Mouse (Mus musculus): ENCODE measurements around the gene Fam43a.

Gene Fam43a

GRCm38 (mm10) chr16:30599491-30600268, at the start of gene Fam43a:
Gene Fam43a (plus strand): TSS chr16:30599723.
- CTCF ChIA-PET: interaction anchor here (0.7 to 0.8 kb wide), 3 partner anchors 79 to 453 kb away, joined by 4 to 5 read pairs (median 4); no protein-coding TSS in a partner anchor

- CTCF ChIA-PET: interaction anchor here (0.6 to 1.4 kb wide), 2 partner anchors 24 to 1008 kb away, joined by 3 to 7 read pairs; no protein-coding TSS in a partner anchor
Measured at GRCm38 (mm10) chr16:30549966-30550747, 49.4 kb upstream of the Fam43a start.

DNA sequence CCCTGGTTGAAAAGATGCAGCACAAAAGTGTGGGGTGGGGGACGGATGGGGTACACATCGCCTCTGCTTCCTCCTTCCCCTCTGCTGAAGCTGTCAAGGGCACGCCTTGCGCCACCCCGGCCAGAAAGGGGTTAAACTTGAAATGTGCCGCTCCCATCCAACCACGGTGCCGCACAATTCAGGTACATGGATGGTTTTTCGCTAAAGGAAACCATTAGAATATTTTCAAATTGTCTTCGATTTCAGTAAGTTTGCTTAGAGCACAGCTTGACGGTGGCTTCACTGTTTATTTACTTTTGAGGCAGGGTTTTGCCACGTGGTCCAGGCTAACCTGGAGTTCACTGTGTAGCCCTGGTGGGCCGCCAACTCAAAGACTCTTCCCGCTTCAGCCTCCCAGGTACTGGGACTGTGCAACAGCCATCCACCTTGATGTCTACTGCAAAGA, 48.8 kb upstream of the Fam43a start, which contains the start of gene Tmem44:
Gene Tmem44, minus strand, starts transcription at position 95 of the 445 bp plus-strand sequence.
- CTCF ChIA-PET: interaction anchor here (1.4 kb wide), 1 partner anchor 23 kb away, joined by 3 read pairs; no protein-coding TSS in a partner anchor

GRCm38 (mm10) chr16:30552621-30553338, 46.7 kb upstream of the Fam43a start:
- CTCF ChIA-PET: interaction anchor here (0.6 kb wide), 1 partner anchor 13 kb away, joined by 8 read pairs; no protein-coding TSS in a partner anchor

DNA sequence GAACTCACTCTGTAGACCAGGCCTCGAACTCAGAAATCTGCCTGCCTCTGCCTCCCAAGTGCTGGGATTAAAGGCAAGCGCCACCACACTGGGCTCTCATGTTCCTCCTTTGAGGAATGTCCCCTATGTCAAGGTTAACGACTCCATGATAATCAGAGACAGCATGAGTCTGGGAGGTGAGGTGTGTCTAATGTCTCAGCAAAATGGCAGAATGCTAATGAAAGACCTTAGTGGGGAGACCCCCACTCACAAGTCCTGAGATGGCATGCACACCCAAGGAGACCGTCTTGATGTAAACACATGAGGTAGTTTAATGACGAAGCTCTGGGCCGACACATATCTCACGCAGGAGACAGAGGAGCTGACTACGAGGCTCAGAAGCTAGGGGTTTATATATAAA, 45.4 kb upstream of the Fam43a start:
- CTCF ChIA-PET: no interaction called here

DNA sequence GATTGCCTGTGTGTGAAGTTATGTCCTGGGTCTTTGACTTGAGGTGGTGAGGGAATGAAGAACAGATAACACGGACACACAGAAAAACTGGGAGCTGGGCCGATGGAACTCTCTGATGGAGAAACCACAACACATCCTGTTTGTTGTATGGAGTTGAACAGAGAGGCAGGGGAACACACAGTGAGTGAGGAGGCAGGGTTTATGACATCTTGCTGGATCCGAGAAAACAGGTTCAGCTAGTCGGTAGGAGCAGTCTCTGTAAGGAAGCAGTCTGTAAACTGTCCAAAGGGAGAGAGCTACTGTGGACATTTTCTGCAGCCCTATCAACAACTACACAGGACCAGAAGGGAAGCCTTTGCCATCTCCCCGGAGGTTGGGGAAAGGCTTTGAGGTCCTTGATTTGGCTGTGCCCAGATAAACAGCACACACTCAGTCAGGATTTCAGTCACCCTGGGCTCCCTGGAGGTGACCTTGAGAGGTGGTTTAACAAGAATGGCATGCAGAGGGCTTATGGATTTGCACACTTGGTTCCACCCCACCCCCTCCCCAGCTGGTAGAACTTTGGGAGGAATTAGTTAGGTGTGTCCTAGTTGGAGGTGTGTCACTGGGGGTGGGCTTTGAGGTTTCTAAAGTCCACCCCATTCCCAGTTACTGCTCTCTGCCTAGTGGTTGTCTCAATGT, 40.1 kb upstream of the Fam43a start:
- CTCF ChIA-PET: no interaction called here

DNA sequence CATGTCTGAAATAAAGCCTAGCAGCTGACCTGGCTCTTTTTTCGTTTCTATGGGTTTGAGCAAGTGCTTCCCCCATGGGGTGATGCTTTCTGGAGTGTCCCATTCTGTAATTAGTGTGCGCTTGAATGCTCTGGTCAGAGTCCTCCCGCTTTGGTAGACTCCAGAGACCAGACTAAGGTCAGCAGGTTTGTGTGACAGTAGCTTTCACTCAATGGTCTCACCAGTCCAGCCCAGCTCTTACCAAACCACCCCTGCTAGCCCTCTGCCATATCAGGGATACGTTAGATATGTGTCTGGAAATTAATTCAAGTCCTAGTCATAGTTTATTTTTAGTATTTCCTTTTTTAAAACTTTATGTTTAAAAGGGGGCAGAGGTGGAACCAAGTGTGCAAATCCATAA, 38.9 kb upstream of the Fam43a start:
- CTCF ChIA-PET: no interaction called here

- CTCF ChIA-PET: no interaction called here
Measured at GRCm38 (mm10) chr16:30565631-30566030, 33.9 kb upstream of the Fam43a start.

DNA sequence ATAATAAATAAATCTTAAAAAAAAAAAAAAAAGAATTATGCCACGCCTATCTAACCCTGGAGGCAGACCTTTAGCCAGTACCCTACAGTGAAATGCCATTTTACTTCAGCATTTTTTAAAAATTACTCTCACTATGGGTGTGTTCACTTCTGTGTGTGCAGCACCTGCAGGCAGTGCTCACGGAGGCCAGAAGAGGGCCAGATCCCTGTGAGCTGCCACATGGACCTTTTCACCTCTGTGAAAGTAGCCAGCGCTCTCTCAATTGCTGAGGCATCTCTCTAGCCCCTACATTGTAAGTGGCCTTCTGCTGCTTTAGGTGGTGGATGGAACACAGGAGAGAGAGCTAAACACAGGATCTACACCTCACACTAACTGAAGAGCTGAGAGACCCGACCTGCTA, 29.4 kb upstream of the Fam43a start:
- CTCF ChIA-PET: interaction anchor here (0.6 kb wide), 1 partner anchor 367 kb away, joined by 8 read pairs; no protein-coding TSS in a partner anchor

GRCm38 (mm10) chr16:30571378-30571777, 28.1 kb upstream of the Fam43a start:
- CTCF ChIA-PET: interaction anchor here (0.6 kb wide), 1 partner anchor 567 kb away, joined by 3 read pairs; no protein-coding TSS in a partner anchor

DNA sequence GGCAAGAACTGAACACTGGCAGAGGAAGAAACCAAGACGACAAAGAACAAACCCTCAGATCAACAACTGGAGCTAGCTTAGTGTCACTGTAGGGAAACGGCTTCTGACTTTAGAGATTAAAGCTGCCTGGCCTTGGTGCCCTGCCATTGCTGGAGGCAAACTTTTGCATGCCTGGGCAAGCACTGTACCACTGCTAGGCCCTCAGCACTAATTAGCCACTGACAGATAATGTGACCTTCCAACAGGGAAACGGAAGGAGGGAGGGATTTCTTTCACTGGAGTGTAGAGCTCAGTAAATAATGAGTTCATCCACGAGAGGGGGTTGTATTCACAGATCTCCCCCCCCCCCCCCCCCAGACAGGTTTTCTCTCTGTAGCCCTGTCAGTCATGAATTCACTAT, 27.3 kb upstream of the Fam43a start:
- CTCF ChIA-PET: interaction anchor here (0.6 kb wide), 2 partner anchors 13 to 105 kb away, joined by 3 to 5 read pairs; no protein-coding TSS in a partner anchor

DNA sequence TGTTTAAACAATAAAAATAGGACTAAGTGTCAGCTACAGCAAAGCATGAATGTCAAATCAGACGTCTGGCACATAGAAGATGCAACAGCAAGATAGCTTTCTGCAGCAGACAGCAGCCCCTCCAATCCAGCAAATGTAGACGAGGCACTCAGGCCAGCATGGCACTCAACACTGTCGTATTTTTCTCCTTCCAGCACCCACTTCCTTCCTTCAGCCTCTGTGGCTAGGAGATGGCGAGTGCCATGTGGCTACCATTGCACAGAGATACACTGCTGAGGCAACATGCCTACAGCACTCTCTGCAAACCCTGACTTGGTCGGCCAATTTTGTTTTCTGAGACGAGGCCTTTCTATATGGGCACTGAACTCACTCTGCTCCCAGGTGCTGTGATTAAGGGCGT, 23.7 kb upstream of the Fam43a start:
- CTCF ChIA-PET: interaction anchor here (0.6 kb wide), 1 partner anchor 262 kb away, joined by 16 read pairs; no protein-coding TSS in a partner anchor

- CTCF ChIA-PET: no interaction called here
Measured at GRCm38 (mm10) chr16:30576392-30576791, 23.1 kb upstream of the Fam43a start.

- CTCF ChIA-PET: interaction anchor here (0.7 kb wide), 1 partner anchor 99 kb away, joined by 3 read pairs; no protein-coding TSS in a partner anchor
Measured at GRCm38 (mm10) chr16:30580765-30581164, 18.8 kb upstream of the Fam43a start.

DNA sequence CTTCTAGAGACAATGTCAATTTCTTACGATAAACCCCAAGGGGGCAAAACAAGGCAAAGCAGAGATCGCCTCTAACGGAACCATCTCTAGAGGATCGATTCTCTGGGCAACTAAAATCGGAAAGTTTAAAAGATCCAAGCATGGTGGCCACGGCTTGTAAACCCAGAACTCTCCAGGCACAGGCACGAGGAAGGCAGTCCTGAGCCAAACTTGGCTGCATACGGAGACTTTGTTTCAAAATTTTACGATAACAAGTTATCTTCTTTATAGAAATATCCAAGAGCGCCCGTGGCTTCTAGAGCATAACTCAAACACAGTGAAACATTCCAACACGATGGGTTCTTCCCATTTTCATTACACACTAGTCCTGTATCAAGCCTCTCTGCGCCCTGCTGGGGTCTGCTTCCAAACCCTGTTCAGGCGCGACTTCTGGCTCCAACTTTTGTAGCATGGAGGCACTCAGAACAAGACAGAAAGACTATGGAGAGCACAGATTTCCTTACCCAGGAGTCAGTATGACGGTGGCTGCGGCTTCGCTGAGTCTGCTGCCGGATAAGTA, 12.5 kb upstream of the Fam43a start:
- CTCF ChIA-PET: no interaction called here

DNA sequence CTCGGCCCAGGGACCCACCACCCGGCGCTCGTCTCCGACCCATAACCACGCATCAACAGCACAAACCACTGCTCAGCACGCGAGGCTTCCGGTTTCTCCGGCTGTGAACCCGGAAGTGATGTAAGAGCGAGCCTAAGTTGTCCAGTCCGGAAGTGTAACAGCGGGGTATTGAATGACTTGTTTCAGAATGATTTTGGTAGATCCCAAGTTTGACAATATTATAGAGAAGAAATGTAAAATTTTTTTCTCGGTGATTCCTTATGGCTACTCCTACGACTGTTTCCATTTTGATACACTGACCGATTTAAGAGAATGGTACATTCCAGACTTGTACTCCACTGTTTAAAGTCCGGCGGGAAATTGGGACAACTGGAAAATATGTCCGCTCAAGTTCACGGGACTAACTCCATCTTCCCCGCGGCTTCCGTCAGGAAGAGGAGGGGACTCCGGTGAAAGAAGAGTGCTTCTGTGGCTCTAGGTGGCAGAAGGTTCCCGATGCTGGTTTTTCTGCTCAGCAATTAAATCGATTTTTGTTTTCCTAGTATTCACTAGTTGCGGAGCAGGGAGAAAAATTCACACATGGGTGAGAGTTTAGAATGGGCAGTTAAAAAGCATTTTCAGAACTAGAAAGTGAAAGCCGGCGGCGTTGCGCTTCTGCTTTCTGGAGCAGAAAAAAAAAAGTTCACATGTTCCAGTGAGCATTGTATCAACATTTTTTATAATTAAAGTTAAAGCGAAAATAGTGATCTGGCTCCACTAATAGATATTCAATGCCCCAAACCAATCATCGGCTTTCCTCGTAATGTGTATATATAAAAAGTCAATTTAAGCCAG, 11.8 kb upstream of the Fam43a start, which contains the start of gene Lsg1:
Gene Lsg1, minus strand, starts transcription at position 99 of the 834 bp plus-strand sequence.
- CTCF ChIA-PET: no interaction called here

GRCm38 (mm10) chr16:30590264-30591209, 9.0 kb upstream of the Fam43a start:
- CTCF ChIA-PET: interaction anchor here (0.6 kb wide), 1 partner anchor 51 kb away, joined by 3 read pairs; no protein-coding TSS in a partner anchor

- CTCF ChIA-PET: no interaction called here
Measured at GRCm38 (mm10) chr16:30591990-30592389, 7.5 kb upstream of the Fam43a start.

Data from spleen, embryonic (tissue).